ENCODE assay signal across 29 mouse cellular contexts in genomic region chr16:25987221-25987620, GRCm38 (mm10).
"Had no signal": no experiment of that assay in that cellular context is flagged by ENCODE, and none has a peak within 500 bp of the region (broad histone marks: within the 10 kb centered on the region; RNA-seq: fewer than 3 reads in every experiment).

No protein-coding gene starts in this region.

- H3K9me3 ChIP-seq: limb, embryonic 10.5 days; limb, embryonic 12.5 days; limb, embryonic 13.5 days; limb, embryonic 15.5 days; liver, embryonic 12.5 days; liver, embryonic 13.5 days; liver, embryonic 15.5 days; lung, embryonic 15.5 days; megakaryocyte, embryonic 14.5 days; midbrain, embryonic 10.5 days; midbrain, embryonic 12.5 days; midbrain, embryonic 13.5 days; midbrain, embryonic 15.5 days had no signal

- H3K4me2 ChIP-seq: limb, embryonic 12.5 days; limb, embryonic 13.5 days; limb, embryonic 15.5 days; liver, embryonic 11.5 days; liver, embryonic 12.5 days; liver, embryonic 13.5 days; liver, embryonic 15.5 days; lung, embryonic 14.5 days; lung, embryonic 15.5 days; midbrain, embryonic 11.5 days; midbrain, embryonic 12.5 days; midbrain, embryonic 13.5 days; midbrain, embryonic 15.5 days had no signal

- DNase-seq: left cerebral cortex, postnatal 4 days; liver; liver, embryonic 13.5 days; liver, postnatal 0 days; lung, adult 18-20 months; lung, adult 2 months; lung, embryonic 14.5 days; lung, postnatal 10 days; lung, postnatal 14 days; lung, postnatal 36 days; lung, postnatal 4 days; midbrain, embryonic 14.5 days had no signal

- H3K27ac ChIP-seq: limb, embryonic 10.5 days; limb, embryonic 12.5 days; limb, embryonic 13.5 days; limb, embryonic 15.5 days; liver, embryonic 12.5 days; liver, embryonic 13.5 days; liver, embryonic 14.5 days; liver, embryonic 15.5 days; lung, embryonic 15.5 days; macrophage; midbrain, embryonic 10.5 days; midbrain, embryonic 12.5 days; midbrain, embryonic 13.5 days; midbrain, embryonic 15.5 days had no signal

- H3K4me1 ChIP-seq: limb, embryonic 10.5 days; limb, embryonic 12.5 days; limb, embryonic 13.5 days; limb, embryonic 15.5 days; liver, embryonic 12.5 days; liver, embryonic 13.5 days; liver, embryonic 15.5 days; lung, embryonic 15.5 days; midbrain, embryonic 10.5 days; midbrain, embryonic 12.5 days; midbrain, embryonic 13.5 days; midbrain, embryonic 15.5 days had no signal

- H3K36me3 ChIP-seq: limb, embryonic 10.5 days; limb, embryonic 13.5 days; liver, embryonic 12.5 days; liver, embryonic 13.5 days; liver, embryonic 15.5 days; lung, embryonic 15.5 days; midbrain, embryonic 10.5 days; midbrain, embryonic 12.5 days; midbrain, embryonic 13.5 days; midbrain, embryonic 15.5 days had no signal

- H3K27me3 ChIP-seq: limb, embryonic 12.5 days; limb, embryonic 13.5 days; limb, embryonic 15.5 days; liver, embryonic 12.5 days; liver, embryonic 13.5 days; liver, embryonic 15.5 days; lung, embryonic 15.5 days; megakaryocyte, embryonic 14.5 days; midbrain, embryonic 12.5 days; midbrain, embryonic 13.5 days; midbrain, embryonic 15.5 days had no signal

- H3K9ac ChIP-seq: limb, embryonic 12.5 days; limb, embryonic 13.5 days; limb, embryonic 15.5 days; liver, embryonic 12.5 days; liver, embryonic 13.5 days; liver, embryonic 14.5 days; liver, embryonic 15.5 days; liver, postnatal 0 days; lung, embryonic 14.5 days; lung, embryonic 15.5 days; midbrain, embryonic 12.5 days; midbrain, embryonic 13.5 days; midbrain, embryonic 15.5 days had no signal

- H3K4me3 ChIP-seq: limb, embryonic 10.5 days; limb, embryonic 12.5 days; limb, embryonic 13.5 days; limb, embryonic 15.5 days; liver, embryonic 12.5 days; liver, embryonic 13.5 days; liver, embryonic 15.5 days; lung, embryonic 15.5 days; megakaryocyte, embryonic 14.5 days; midbrain, embryonic 10.5 days; midbrain, embryonic 12.5 days; midbrain, embryonic 13.5 days; midbrain, embryonic 15.5 days; myocyte had no signal
